Mouse (Mus musculus): Measurements from ENCODE around the gene Gfod1. TPM values are rescaled to one million over a fixed set of nuclear protein-coding genes. Genes with fewer than 3 reads are reported as not detected.

Gene Gfod1
- polyA plus RNA-seq, 1 experiment from 2014 or later: 0.50 TPM

DNA sequence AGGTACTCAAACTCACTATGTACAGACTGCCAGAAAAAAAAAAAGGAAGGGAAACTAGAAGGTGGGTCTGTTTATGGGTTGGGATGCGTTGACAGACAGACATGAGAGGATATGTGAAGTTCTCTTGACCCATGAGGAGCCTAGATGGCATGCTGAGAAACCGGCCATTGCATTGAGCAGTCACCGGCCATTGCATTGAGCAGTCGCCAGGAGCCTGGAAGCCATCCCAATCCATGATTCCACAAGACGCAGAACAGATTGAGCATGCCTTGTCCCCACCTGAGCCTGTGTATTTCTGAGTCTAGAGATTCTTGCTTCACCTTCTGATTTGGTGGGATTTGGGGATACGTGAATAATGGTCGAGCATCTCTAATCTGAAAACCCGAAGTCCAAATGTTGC is 110.0 kb downstream of the Gfod1 start:
- ATAC-seq: no peak
- H3K36me3 ChIP-seq (ENCODE audit: control insufficient read depth, insufficient read depth): no peaks in the 10 kb centered on the region
- 90% methylated on average over 8 of the region's 8 CpGs for WGBS
- H3K4me1 ChIP-seq (replicated peaks; ENCODE audit: control insufficient read depth, insufficient read depth, low read length): no peaks in the 10 kb centered on the region
- H3K4me3 ChIP-seq (ENCODE audit: low read depth, low read length): no peak overlapping the region
- H3K4me2 ChIP-seq (replicated peaks; ENCODE audit: low read depth): no peak overlapping the region
- H3K9me3 ChIP-seq (ENCODE audit: control insufficient read depth): no peaks in the 10 kb centered on the region
- H3K9ac ChIP-seq (ENCODE audit: low read depth, low read length): no peak overlapping the region
- H3K27ac ChIP-seq (ENCODE audit: low read depth, low read length): no peak overlapping the region
- no peaks in the 10 kb centered on the region for H3K27me3 ChIP-seq (replicated peaks; ENCODE audit: control insufficient read depth, insufficient read depth, low read length)
- TF ChIP-seq CTCF (IDR thresholded peaks at IDR 0.05; ENCODE audit: low read depth): no peak

DNA sequence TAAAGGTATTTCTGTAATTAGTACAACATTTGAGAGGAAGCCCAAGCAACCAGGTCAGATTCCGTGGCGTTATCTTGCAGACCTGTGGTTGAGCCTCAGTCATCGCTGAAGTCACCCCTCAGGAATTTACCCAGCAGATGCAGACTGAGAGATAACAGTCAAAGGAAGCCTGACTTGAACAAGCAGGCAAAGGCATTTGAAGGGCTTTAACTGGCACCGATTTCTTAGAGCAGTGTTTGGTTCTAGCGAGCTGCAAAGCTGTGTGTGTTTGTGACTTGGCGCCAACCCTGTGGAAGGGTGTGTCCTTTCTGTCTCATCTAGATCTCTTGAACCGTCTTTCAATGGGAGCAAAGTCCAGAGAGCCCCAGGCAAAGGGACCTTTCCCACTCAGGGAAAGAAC is 110.7 kb downstream of the Gfod1 start:
- H3K9ac ChIP-seq (ENCODE audit: low read depth, low read length): no peak overlapping the region
- no peaks in the 10 kb centered on the region for H3K27me3 ChIP-seq (replicated peaks; ENCODE audit: control insufficient read depth, insufficient read depth, low read length)
- TF ChIP-seq CTCF (IDR thresholded peaks at IDR 0.05; ENCODE audit: low read depth): no peak
- no peak overlapping the region for H3K27ac ChIP-seq (ENCODE audit: low read depth, low read length)
- no peaks in the 10 kb centered on the region for H3K4me1 ChIP-seq (replicated peaks; ENCODE audit: control insufficient read depth, insufficient read depth, low read length)
- no peaks in the 10 kb centered on the region for H3K36me3 ChIP-seq (ENCODE audit: control insufficient read depth, insufficient read depth)
- H3K9me3 ChIP-seq (ENCODE audit: control insufficient read depth): no peaks in the 10 kb centered on the region
- H3K4me3 ChIP-seq (ENCODE audit: low read depth, low read length): no peak overlapping the region
- 11% methylated on average over 7 of the region's 7 CpGs for WGBS
- ATAC-seq: no peak
- no peak overlapping the region; the same call in 1 of the 2 replicates for H3K4me2 ChIP-seq (replicated peaks; ENCODE audit: low read depth)

DNA sequence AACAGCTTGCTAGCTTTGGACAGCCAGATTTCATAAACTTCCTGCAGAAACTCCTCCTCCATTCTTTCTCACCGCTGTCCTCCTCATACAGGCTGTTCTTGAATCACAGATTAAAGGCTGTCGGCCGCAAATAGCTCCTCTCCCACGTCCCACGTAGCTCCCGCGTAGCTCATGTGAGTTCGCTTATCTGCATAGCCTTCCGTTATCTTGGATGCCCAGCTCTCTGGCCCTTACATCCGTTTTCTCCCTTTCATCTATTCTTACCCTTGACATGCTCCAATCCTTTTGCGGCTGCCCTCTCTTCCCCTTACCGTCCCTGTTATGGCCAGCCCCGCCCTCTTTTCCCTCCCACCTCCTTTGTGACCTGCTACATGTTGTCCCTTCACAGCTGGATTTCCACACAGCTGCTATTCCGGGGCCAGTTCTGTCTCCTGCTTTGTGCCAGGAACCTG is 112.2 kb downstream of the Gfod1 start:
- Histone ChIP-seq H3K9ac (ENCODE audit: low read depth, low read length) (no peak overlapping the region), H3K4me1 (replicated peaks; ENCODE audit: control insufficient read depth, insufficient read depth, low read length) (no peaks in the 10 kb centered on the region), H3K4me2 (replicated peaks; ENCODE audit: low read depth) (peak overlapping the region; percentile 35), H3K4me3 (ENCODE audit: low read depth, low read length) (no peak overlapping the region), H3K27ac (ENCODE audit: low read depth, low read length) (no peak overlapping the region), H3K27me3 (replicated peaks; ENCODE audit: control insufficient read depth, insufficient read depth, low read length) (no peaks in the 10 kb centered on the region), H3K9me3 (ENCODE audit: control insufficient read depth) (no peaks in the 10 kb centered on the region), H3K36me3 (ENCODE audit: control insufficient read depth, insufficient read depth) (no peaks in the 10 kb centered on the region)
- no peak for TF ChIP-seq CTCF (IDR thresholded peaks at IDR 0.05; ENCODE audit: low read depth)
- 5% methylated on average over 14 of the region's 14 CpGs for WGBS
- no peak for ATAC-seq

DNA sequence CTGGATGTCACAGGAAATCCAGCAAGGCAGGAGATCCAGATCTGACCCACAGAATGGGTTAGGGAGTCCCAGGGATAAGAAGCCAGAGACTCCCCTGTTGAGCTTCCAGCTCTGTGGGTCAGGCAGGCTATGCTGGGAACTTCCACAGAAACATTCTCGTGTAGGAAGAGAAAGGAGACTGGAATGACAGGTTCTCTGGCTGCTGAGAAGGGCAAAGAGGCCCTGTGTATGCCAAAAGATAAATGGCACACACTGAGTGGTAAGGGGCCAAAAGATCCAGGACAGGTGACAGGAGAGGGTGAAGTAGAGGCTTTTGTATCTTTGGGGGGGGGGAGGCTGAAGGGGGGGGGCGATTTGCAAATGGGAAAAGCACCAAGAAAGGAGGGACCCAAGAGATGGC is 112.7 kb downstream of the Gfod1 start:
- Histone ChIP-seq H3K4me2 (replicated peaks; ENCODE audit: low read depth) (peak overlapping the region; percentile 35), H3K9ac (ENCODE audit: low read depth, low read length) (no peak overlapping the region)

DNA sequence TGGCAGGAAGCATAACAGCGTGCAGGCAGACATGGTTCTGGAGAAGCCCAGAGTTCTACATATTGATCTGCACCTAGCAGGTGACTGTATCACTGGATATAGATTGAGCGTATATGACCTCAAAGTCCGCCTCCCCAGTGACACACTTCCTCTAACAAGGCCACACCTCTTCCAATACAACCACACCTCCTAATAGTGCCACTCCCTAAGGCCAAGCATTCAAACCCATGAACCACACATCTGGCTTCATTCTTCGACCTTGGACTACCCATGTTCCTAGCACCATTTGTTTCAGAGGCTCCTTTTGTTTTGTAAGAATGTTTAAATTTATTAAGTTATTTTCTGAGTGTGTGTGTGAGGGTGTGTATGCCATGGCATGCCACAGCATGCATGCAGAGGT is 116.2 kb downstream of the Gfod1 start:
- 95% methylated on average over 4 of the region's 4 CpGs for WGBS
- TF ChIP-seq CTCF (IDR thresholded peaks at IDR 0.05; ENCODE audit: low read depth): no peak
- Histone ChIP-seq H3K36me3 (ENCODE audit: control insufficient read depth, insufficient read depth) (no peaks in the 10 kb centered on the region), H3K4me1 (replicated peaks; ENCODE audit: control insufficient read depth, insufficient read depth, low read length) (no peaks in the 10 kb centered on the region), H3K4me2 (replicated peaks; ENCODE audit: low read depth) (no peak overlapping the region), H3K9me3 (ENCODE audit: control insufficient read depth) (no peaks in the 10 kb centered on the region), H3K27ac (ENCODE audit: low read depth, low read length) (no peak overlapping the region), H3K9ac (ENCODE audit: low read depth, low read length) (no peak overlapping the region), H3K4me3 (ENCODE audit: low read depth, low read length) (no peak overlapping the region), H3K27me3 (replicated peaks; ENCODE audit: control insufficient read depth, insufficient read depth, low read length) (no peaks in the 10 kb centered on the region)
- ATAC-seq: no peak

More for the DNA sequence above, 112.7 kb downstream of the Gfod1 start:
- Histone ChIP-seq H3K27ac (ENCODE audit: low read depth, low read length) (no peak overlapping the region), H3K4me1 (replicated peaks; ENCODE audit: control insufficient read depth, insufficient read depth, low read length) (no peaks in the 10 kb centered on the region), H3K36me3 (ENCODE audit: control insufficient read depth, insufficient read depth) (no peaks in the 10 kb centered on the region), H3K4me3 (ENCODE audit: low read depth, low read length) (no peak overlapping the region), H3K27me3 (replicated peaks; ENCODE audit: control insufficient read depth, insufficient read depth, low read length) (no peaks in the 10 kb centered on the region), H3K9me3 (ENCODE audit: control insufficient read depth) (no peaks in the 10 kb centered on the region)
- no peak for ATAC-seq
- 8% methylated on average over 2 of the region's 2 CpGs for WGBS
- TF ChIP-seq CTCF (IDR thresholded peaks at IDR 0.05; ENCODE audit: low read depth): no peak

DNA sequence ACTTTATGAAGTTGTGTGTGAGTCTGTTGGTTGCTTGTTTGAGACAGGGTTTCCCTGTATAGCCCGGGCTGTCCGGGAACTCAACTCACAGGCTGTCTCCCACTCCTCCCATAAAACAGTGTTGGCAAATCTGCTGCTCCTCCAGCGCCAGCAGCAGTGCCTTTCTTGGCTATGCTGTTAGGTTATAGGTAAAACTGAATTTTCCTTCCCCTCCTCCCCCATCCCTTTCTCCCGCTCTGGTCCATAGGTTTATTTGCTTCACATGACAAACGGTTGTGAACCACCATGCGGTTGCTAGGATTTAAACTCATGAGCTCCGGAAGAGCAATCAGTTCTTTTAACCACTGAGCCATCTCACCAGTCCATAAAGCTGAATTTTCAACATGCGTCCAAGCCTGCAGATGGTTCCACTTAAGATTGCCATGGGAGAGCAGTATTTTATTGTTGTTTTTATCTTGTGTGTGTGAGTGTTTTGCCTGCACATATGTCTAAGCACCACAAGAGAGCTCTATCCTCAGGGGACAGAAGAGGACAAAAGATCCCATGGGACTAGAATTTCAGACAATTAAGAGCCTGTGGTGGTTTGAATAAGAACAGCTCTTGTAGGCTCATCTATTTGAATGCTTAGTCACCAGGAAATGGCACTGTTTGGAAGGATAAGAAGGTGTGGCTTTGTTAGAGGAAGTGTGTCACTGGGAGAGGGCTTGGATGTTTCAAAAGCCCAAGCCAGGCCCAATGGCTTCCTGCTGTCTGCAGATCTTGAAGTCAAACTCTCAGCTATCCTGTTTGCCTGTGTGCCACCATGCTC is 120.5 kb downstream of the Gfod1 start:
- ATAC-seq: no peak

More for the DNA sequence above, 120.5 kb downstream of the Gfod1 start:
- no peak overlapping the region for H3K27ac ChIP-seq (ENCODE audit: low read depth, low read length)
- no peaks in the 10 kb centered on the region for H3K4me1 ChIP-seq (replicated peaks; ENCODE audit: control insufficient read depth, insufficient read depth, low read length)
- H3K9ac ChIP-seq (ENCODE audit: low read depth, low read length): no peak overlapping the region
- peak overlapping the region; percentile 4; the same call in 1 of the 2 replicates for H3K4me3 ChIP-seq (ENCODE audit: low read depth, low read length)
- peak overlapping the region; percentile 56 for H3K4me2 ChIP-seq (replicated peaks; ENCODE audit: low read depth)
- 30% methylated on average over 8 of the region's 8 CpGs for WGBS
- H3K27me3 ChIP-seq (replicated peaks; ENCODE audit: control insufficient read depth, insufficient read depth, low read length): no peaks in the 10 kb centered on the region
- no peaks in the 10 kb centered on the region for H3K9me3 ChIP-seq (ENCODE audit: control insufficient read depth)
- H3K36me3 ChIP-seq (ENCODE audit: control insufficient read depth, insufficient read depth): no peaks in the 10 kb centered on the region
- no peak for TF ChIP-seq CTCF (IDR thresholded peaks at IDR 0.05; ENCODE audit: low read depth)
